In the genomic region with DNA sequence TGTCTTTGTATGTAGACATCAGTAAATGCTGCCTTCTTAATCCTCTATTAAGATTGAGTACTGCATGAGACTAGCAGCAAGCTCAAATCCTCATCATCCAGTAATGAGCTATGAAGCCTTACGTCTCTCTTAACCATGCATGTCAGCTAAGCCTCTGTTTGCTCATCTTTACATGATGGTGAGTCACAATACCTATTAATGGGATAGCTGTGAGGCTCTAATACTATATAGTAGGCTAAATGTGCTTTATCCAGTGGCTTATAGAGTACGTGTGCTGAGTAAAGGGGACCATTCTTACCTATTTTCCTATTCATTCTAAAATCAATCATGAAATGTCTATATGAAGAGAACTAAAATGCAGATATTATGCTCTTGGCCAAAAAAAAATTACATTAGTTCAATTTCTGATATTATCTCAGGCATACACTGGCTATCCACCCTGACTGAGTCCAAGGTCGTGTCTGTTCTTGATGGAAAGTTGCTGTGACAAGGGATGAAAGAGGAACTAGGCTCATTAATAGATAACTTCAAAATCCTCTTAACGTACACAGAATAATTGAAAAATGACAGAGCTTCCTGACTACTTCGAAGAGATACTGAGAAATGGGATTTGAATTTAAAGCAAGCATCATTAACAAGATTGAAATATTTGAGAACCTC, we compare ENCODE assay signal across 17 mouse cellular contexts.
"Had no signal": no experiment of that assay in that cellular context is flagged by ENCODE, and none has a peak within 500 bp of the region (broad histone marks: within the 10 kb centered on the region; RNA-seq: fewer than 3 reads in every experiment).

No protein-coding gene starts in this region.

- H3K4me2 ChIP-seq: lung, embryonic 14.5 days; neural tube, embryonic 13.5 days; neural tube, embryonic 15.5 days had no signal

- H3K27me3 ChIP-seq: neural tube, embryonic 13.5 days; neural tube, embryonic 15.5 days had no signal

- H3K27ac ChIP-seq: liver, embryonic 14.5 days; midbrain, embryonic 10.5 days; neural tube, embryonic 13.5 days; neural tube, embryonic 15.5 days had no signal

- H3K9ac ChIP-seq: liver, embryonic 14.5 days; lung, embryonic 14.5 days; neural tube, embryonic 13.5 days; neural tube, embryonic 15.5 days had no signal

- H3K36me3 ChIP-seq: midbrain, embryonic 10.5 days; neural tube, embryonic 13.5 days; neural tube, embryonic 15.5 days had no signal

- DNase-seq: lung, adult 18-20 months; lung, embryonic 14.5 days; lung, postnatal 10 days; lung, postnatal 4 days; midbrain, embryonic 14.5 days; right cerebral cortex, adult 18-20 months; right cerebral cortex, postnatal 25 days; right cerebral cortex, postnatal 4 days; spleen, adult 18-20 months; thymus, adult 18-20 months; thymus, postnatal 14 days; thymus, postnatal 36 days had no signal

- H3K9me3 ChIP-seq: midbrain, embryonic 10.5 days; neural tube, embryonic 13.5 days; neural tube, embryonic 15.5 days had no signal

- H3K4me3 ChIP-seq: midbrain, embryonic 10.5 days; myocyte; neural tube, embryonic 13.5 days; neural tube, embryonic 15.5 days had no signal

- H3K4me1 ChIP-seq: midbrain, embryonic 10.5 days; neural tube, embryonic 13.5 days; neural tube, embryonic 15.5 days had no signal
